Mouse (Mus musculus) left cerebral cortex, adult 8-10 months (tissue): ENCODE results near the gene Bnip3. TPM values are rescaled to one million over a fixed set of nuclear protein-coding genes. Genes with fewer than 3 reads are reported as not detected.

Source experiments
- DNase-seq, 2 experiments: peaks; one replicate each; pipeline ENCODE4 v3.0.0; 2022; ENCODE audit warnings: low spot score in 2 of 2
- total RNA-seq, 4 experiments: library from RNA; stranded (reverse); gene quantifications; 2 replicates each; pipeline ENCODE4 v1.2.4; 2022

Gene Bnip3
- 100 to 1,000 TPM; 129 to 161 (median 140) TPM for total RNA-seq

GRCm38 (mm10) chr7:138909277-138910192, at the start of gene Bnip3:
Gene Bnip3, minus strand, starts transcription at chr7:138909519.
- peak; percentile 68 to 83 for DNase-seq

- DNase-seq: no peak
These were observed 47.8 kb upstream of the Bnip3 start for GRCm38 (mm10) chr7:138957106-138957505.

DNA sequence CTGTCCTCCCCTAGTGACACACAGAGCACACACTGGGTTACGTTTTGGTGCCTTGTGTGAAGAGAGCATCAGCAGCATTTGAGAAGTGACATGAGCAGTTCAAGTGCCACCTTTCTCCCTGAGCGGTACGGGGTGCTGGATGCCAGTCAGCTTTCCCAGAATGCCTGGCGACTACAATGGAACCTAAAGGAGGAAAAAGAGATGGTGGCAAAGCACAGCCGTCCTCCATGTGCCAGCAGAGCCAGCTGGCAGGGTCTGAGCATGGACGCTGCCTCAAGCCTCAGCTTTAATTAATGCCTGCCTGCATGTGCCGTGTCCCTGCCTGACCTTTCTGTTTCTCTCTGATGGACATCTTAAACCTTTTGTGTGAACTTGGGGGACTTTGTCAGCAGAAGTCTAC, 46.5 kb upstream of the Bnip3 start:
- DNase-seq: no peak

DNA sequence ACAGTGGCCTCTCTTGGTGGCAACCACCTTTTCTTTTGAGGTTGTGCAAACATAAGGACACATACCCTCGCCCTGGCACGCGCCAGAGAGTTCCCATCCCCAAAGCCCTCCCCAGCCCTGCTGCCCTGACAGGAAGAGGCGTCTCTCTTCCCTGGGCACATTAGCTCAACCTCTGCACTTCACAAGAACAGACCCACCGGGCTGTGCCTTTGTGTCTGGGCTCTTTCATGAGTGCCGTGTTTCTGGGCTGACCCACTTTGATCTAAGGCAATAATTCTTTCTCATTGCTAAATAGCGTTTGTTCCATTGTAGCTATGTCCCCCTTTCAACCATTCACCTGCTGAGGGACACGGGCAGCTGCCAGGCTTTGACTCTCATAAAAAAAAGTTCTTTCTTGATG, 39.0 kb upstream of the Bnip3 start:
- DNase-seq: no peak

DNA sequence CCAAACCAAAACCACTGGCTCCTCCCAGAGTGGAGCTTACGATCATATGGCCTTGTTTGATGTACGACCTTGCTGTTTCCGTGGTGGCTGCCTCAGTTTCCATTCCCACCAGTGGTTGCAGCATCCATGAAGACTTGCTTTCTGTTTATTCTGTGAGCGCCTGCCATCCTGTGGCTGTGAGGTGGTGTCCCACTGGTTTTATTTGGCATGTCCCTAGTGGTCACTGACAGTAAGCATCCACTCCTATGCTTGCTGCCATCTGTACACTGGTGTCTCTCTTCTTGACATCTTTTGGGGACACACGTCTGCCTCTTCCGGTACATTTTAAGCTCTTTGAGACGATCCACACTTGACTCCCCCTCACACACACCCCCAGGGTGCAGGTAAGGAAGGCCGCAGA, 38.4 kb upstream of the Bnip3 start:
- DNase-seq: no peak

DNA sequence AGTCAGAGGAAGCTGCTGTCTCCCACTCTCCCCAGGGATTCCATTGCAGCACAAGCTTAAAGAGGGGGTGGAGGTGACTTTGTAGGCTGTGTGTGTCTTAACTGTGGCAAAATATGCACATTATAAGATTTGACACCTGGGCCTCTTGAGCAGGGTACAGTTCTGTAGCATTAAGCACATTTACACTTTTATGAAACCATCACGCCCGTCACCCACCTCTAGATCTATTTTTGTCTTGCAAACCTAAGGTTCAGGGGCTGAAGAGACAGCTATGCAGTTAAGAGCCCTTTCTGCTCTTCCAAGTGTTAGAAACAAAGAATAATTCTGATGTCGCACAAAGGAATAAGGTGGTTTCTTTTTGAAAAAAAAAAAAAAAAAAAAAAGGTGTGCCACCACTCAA, 36.3 kb upstream of the Bnip3 start:
- DNase-seq: no peak

GRCm38 (mm10) chr7:138942301-138942700, 33.0 kb upstream of the Bnip3 start:
- DNase-seq: no peak

DNA sequence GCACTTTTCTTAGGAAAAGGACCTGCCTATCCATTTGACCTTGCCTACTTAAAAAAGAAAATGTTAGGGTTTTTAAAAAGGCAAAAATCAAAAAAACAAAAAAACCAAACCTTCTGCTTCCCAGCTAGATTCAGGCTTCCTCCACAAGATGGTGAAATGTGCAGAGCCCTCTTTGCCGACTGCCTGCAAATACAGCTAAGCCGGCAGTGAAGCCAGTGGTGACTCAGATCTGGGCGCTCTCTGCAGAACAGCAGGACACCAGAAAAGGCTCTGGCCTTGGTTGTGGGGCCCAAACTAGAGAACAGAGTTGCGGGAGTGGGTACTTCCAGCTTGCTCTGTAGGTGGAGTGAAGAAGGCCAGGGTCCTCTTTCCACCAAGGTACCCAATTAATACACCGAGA, 32.3 kb upstream of the Bnip3 start:
- no peak for DNase-seq

DNA sequence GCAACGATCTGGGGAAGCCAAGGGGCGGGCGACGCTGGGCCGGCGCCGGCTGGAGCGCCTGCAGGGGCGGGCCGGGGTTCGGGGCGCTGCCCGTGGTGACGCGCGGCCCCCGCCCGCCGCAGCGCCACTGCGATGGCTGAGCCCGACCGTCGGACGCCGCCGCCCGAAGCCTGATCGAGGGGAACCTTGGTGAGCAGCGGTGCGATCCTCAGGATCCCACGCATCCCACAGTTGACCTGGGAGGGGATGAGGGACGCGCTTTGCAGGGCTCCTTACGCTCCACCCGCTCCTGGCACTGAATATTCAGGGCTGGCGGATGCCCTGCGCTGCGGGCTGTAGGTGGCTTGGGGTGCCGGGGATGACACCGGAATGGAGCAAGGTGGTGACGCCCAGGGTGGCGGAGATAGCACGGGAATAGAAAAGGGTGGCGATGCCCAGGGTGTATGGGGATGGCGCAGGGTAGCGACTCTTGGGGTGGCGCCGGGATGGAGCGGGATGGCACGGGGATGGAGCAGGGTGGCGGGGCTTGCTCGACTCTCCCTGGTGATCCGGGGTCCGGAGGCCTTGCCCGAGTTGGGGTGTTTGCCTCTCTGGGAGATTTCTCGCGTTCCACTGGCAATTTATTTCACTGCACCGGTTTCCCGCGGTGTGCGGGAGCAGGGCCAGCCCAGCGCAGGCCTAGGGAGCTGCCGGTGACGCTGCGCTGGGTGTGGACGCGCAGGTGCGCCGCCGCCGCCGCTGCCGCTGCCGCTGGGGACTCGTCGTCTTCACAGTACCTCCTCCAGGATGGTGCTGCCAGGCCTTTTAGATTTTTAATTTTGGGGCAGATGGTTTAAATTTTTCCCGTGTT, 31.5 kb upstream of the Bnip3 start, which contains the start of gene Jakmip3:
TSS of gene Jakmip3 (plus strand) at position 119 of the 850 bp plus-strand sequence.
- peak; percentile 56 to 66 for DNase-seq

GRCm38 (mm10) chr7:138940256-138940611, 30.9 kb upstream of the Bnip3 start:
- peak; percentile 64 to 68 for DNase-seq

DNA sequence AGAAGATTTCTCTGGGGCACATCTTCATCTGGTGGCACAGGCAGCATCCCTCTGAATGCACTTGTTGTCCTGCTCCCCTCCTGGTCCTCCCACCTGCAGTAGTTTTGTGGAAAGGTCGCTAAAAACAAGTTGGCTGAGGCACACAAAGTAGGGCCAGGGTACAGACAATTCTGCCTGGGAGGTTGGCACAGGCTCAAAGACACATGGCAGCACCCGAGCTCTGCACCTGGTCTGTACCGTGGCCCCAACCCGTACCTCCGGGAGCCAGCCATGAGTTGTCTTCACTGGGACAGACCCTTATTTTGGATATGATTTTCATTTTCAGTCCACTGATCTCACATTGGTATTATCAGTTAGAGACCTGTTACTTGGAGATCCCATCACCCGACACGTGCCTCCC, 29.7 kb upstream of the Bnip3 start:
- DNase-seq: no peak

- DNase-seq: no peak
These were observed 25.2 kb upstream of the Bnip3 start for GRCm38 (mm10) chr7:138934523-138934922.

- no peak for DNase-seq
These were observed 19.1 kb upstream of the Bnip3 start for GRCm38 (mm10) chr7:138928456-138928855.

DNA sequence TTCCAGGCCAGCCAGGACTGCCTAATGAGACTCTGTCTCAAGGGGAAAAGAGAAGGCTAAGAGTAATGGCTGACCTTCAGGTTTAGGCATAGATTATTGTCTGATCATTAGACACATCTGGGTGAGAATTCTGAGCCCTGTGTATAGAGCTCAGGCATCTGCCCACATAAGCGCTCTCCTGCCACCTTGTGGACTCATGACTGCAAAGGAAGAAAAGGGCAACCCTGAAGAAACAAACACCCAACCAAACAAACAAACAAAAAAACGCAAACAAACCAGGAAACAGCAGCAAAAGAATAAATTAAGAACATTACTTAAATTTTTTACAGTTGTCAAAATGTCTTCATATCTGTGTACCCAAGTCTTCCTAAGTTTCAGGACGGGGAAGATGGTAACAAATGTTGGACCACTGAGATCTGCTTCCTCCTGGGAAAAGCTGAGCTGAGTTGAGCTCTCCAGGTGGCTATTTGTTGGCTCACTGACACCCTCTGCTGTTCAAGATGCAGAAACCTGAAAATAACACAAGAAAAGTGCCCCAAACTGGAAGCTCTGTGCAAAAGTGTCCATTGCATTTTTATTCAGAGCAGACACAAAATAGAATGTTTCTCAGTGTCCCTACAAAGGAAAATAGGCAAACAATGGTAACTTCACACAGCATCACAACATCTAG, 14.6 kb upstream of the Bnip3 start:
- DNase-seq: no peak

DNA sequence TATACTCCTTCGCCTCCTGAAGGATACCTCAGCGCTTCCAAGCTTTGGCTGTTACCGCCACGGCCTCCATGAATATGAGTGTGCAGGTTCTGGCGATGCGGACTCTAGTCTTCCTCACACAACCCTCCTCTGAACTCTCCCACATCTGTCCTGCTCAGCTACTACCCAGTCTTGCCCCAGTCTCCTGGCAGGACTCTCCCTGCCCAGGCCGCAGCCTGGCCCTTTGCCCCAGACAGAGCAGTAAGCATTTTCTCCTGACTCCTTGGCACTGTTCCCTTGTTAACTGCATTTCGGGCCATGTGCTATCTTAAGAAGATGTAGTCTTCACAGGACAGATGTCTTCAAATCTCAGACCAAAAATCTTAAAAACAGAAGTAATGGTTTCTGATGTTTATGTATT, 12.3 kb upstream of the Bnip3 start:
- DNase-seq: no peak

DNA sequence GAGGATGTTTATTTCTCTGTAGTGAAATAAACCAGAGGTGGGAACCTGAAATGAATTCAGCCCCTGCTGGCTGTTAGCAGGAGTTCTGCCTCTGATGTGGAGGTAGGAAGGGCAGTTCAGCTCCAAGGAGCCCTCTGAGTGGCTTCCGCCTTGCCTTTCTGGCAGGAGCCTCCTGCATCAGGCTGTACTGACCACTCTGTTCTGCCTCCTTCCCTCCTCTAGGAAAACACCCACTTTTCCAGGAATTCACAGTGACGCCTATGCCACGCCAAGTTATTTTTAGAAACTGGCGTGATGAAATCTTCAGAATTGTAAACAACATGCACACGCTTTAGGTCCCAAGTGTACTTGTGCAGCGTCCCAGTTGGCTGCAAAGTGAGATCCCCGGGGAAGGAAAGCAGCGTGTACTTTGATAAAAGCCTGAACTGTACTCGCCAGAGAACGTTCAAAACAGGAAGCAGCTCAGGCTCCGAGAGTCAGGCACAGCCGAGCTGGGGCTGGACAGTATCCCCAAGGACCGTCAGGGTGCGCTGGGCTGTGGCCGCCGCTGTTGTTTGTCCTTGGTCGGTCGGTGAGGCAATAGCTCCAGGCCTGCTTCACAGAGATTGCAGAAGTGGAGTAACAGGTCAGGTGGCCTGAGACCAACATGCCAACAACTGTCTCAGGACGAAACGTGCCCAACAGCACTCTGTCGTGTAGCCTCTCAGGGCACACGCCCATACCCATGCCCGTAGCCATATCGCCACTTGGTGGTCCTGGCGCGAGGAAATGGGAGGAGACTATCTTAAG, 10.0 kb upstream of the Bnip3 start:
- DNase-seq: no peak

- DNase-seq: no peak
These were observed 4.3 kb upstream of the Bnip3 start for GRCm38 (mm10) chr7:138913616-138914015.

DNA sequence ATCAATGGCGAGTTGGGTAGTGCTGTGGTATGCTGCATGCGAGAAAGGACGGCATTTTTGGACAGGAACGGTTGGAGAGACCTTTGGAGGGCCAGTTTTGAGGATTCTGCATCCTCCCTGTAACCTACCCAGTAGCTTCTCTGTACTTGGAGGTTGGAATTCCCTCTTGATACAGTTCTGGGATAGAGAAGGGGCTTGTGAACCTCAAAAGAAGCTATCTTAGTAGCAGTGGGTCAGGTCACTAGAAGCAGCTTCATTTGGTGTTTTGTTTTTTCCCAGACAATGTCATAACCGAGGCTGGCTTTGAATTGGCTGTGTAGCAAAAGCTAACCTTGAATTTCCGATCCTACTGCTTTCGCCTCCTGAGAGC, 859 bp upstream of the Bnip3 start:
- DNase-seq: no peak

DNA sequence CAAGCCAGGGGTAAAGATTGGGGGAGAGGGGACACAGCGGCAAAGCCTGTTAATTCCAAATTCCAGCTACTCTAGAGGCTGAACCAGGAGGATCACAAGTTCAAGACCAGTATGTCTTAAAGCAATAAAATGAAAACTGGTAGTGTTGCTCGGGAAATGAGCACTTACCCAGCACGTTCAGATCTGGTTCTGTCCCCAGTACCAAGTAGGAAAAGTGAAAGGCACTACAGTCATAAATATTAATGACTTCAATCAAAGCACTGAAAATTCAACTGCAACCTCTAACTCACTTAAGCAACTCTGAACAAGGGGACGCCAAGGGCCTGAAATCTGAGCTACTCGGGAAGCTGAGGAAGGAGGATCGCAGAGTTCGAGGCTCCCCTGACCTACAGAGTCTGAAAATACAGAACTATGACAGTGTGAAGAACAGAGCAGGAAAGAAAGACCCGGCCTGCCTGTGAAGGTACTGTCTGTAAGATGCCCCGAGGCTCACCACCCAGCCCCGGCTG, 497 bp downstream of the Bnip3 start:
- no peak for DNase-seq

GRCm38 (mm10) chr7:138907976-138908375, 1.3 kb downstream of the Bnip3 start:
- no peak for DNase-seq

- peak in 1 of 2 experiments; percentile 33 for DNase-seq
These were observed 2.3 kb downstream of the Bnip3 start for GRCm38 (mm10) chr7:138907043-138907442.
